In the genomic region with DNA sequence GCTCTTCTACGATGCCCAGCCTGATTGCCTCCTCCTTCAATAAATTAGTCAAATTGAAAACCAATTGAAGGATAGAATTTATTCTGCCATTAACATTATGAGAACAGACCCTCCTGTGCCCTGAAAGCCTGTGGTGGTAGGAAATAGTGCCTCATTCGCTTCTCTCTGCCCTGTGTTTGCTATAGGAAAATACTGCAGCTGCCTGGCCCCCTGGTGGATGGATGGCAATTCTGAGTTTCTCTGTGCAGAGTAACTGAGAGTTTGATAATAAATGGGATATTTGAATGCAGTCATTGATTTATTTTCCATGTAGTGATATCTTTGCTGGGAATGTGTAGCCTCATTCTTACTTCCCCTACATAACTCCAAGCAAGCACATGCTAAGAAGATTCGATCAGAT, we compare ENCODE assay signal across 10 mouse cellular contexts.
A peak's percentile ranks its signal among the peaks of the same experiment; 100 is the strongest.
DNase-seq lines count a peak whose midpoint lies in the region; TF ChIP-seq lines count a peak whose summit lies in the region.
"Had no signal": no experiment of that assay in that cellular context is flagged by ENCODE, and none has a peak within 500 bp of the region (broad histone marks: within the 10 kb centered on the region; RNA-seq: fewer than 3 reads in every experiment).

No protein-coding gene starts in this region.

- TF ChIP-seq CTCF in cerebellum, adult 2 months (IDR thresholded peaks at IDR 0.05; ENCODE audit: borderline replicate concordance, insufficient read depth, low read depth, low read length): 0 out of 2 replicates have a peak, but pooled peaks have one; percentile 10

- DNase-seq in cerebellum, adult 2 months: no peak
- no peak for DNase-seq in cerebellum, adult 9-11 months
- peak; percentile 35 to 56 for DNase-seq in left cerebral cortex, adult 18-20 months (ENCODE audit: low spot score in 2 of 2)
- no peak for DNase-seq in left cerebral cortex, adult 11 months (ENCODE audit: low spot score)
- peak; percentile 10 for DNase-seq in embryo, embryonic 10.5 days (ENCODE audit: low spot score)
- DNase-seq in left cerebral cortex, postnatal 10 days (ENCODE audit: extremely low spot score in 1 of 2, low spot score in 2 of 2): peak; percentile 48 to 55
- no peak for DNase-seq in urinary bladder, adult 18-20 months (ENCODE audit: low spot score in 2 of 2)
- no peak for DNase-seq in cerebellum, adult 11-12 months

- WGBS in cerebellum, adult 2 months: 59% methylated on average over 3 of the region's 3 CpGs

- H3K4me1 ChIP-seq in cerebellum, adult 2 months (ENCODE audit: control insufficient read depth, insufficient read depth, low read length): no peaks in the 10 kb centered on the region
- H3K4me1 ChIP-seq: embryonic facial prominence, embryonic 13.5 days; limb, embryonic 12.5 days had no signal

- TF ChIP-seq POLR2A in cerebellum, adult 2 months (IDR thresholded peaks at IDR 0.05; ENCODE audit: borderline replicate concordance, insufficient read depth, low read length): no peak

- H3K4me3 ChIP-seq in cerebellum, adult 2 months (replicated peaks; ENCODE audit: insufficient read depth, low read depth, low read length): no peak overlapping the region
- H3K4me3 ChIP-seq: embryonic facial prominence, embryonic 13.5 days; limb, embryonic 12.5 days had no signal

- no peaks in the 10 kb centered on the region; the same call in 1 of the 2 replicates for H3K27me3 ChIP-seq in cerebellum, adult 2 months (ENCODE audit: control insufficient read depth, insufficient read depth, low read length)
- H3K27me3 ChIP-seq: limb, embryonic 12.5 days had no signal

- H3K27ac ChIP-seq in cerebellum, adult 2 months (ENCODE audit: insufficient read depth, low read length): no peak overlapping the region
- H3K27ac ChIP-seq: embryonic facial prominence, embryonic 13.5 days; limb, embryonic 12.5 days had no signal

- intact Hi-C loops in left cerebral cortex, postnatal 10 days (cut with DNase I): loop anchor here (5.0 kb wide), 1 partner anchor 45 kb away; no protein-coding TSS in a partner anchor

Comparison
In these comparisons a context has a peak if more than half of its experiments do, and no peak if none do; other contexts are left out.
1. DNase-seq: peak in left cerebral cortex, adult 18-20 months (2 of 2), embryo, embryonic 10.5 days (single experiment) and left cerebral cortex, postnatal 10 days (2 of 2); none in cerebellum, adult 2 months (0 of 2), cerebellum, adult 9-11 months (single experiment), left cerebral cortex, adult 11 months (single experiment), urinary bladder, adult 18-20 months (0 of 2) and cerebellum, adult 11-12 months (single experiment).